Mouse (Mus musculus): Measurements from ENCODE around the gene Shc4.

DNA sequence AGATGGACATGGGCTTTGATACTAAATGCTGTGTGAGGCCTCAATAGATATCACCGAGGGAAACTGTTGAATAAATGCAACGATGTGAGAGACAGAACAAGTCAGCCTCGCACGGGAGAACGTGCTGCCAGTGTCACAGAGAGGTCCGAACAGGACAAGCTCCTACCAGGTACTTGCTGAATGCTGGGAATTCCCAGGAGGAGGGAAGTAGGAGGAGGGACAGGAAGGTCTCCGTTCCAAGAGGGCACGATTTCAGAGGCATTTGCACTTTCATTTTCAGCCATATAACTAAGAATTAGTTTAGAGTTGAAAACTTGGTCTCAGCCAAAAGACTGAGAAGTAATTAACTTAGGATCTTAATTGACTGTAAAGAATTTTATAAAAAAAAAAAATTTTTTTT is 72.4 kb downstream of the Shc4 start:
- TF ChIP-seq POLR2A (IDR thresholded peaks at IDR 0.05; ENCODE audit: insufficient read length, low read depth) (no peak), USF1 (IDR thresholded peaks at IDR 0.05; ENCODE audit: low read depth) (no peak), MYOD1 (IDR thresholded peaks at IDR 0.05; ENCODE audit: control insufficient read depth in 1 of 3, insufficient read length in 2 of 3, low read depth in 2 of 3) (no peak), MAX (IDR thresholded peaks at IDR 0.05; ENCODE audit: low read depth) (no peak), TCF12 (IDR thresholded peaks at IDR 0.05; ENCODE audit: insufficient read depth, poor library complexity, severe bottlenecking) (no peak), E2F4 (IDR thresholded peaks at IDR 0.05; ENCODE audit: insufficient read depth) (no peak), MYOG (IDR thresholded peaks at IDR 0.05; ENCODE audit: control insufficient read depth in 1 of 3, insufficient read depth in 1 of 3, insufficient read length in 2 of 3, low read depth in 2 of 3) (no peak)

Measured in myocyte (in vitro differentiated cells).